Mouse (Mus musculus) lung, postnatal 0 days (tissue): ENCODE results near the gene AC124108.1. TPM values are rescaled to one million over a fixed set of nuclear protein-coding genes. Genes with fewer than 3 reads are reported as not detected.

Source experiments
- ATAC-seq: fragments of 200-750 bp; cut with Nextera tagmentation; 2 replicates; pipeline ENCODE4 v1.8.0; 2017; ENCODE audit warnings: moderate library complexity
- DNase-seq: peaks from one replicate; pipeline ENCODE4 v3.0.0-alpha.2; 2016; ENCODE audit warnings: low spot score
- H3K27ac ChIP-seq: fragments of 300-500 bp; sonication (generic); 2 replicates; pipeline ENCODE4 v1.5.1; 2014; ENCODE audit warnings: antibody characterized with exemption, mild to moderate bottlenecking, low read length, mixed read lengths
- H3K27me3 ChIP-seq: fragments of 300-500 bp; sonication (generic); replicated peaks from 2 replicates; pipeline ENCODE4 v1.6.1; 2014; ENCODE audit warnings: low read length, mixed read lengths; ENCODE audit not compliant: insufficient read depth
- H3K36me3 ChIP-seq: fragments of 300-500 bp; sonication (generic); 2 replicates; pipeline ENCODE4 v1.6.1; 2014; ENCODE audit warnings: low read length, mixed read lengths; ENCODE audit not compliant: insufficient read depth
- H3K4me1 ChIP-seq: fragments of 300-500 bp; sonication (generic); 2 replicates; pipeline ENCODE4 v1.6.1; 2014; ENCODE audit warnings: antibody characterized with exemption, low read depth, low read length, mixed read lengths; ENCODE audit not compliant: insufficient read depth
- H3K4me2 ChIP-seq: fragments of 300-500 bp; sonication (generic); replicated peaks from 2 replicates; pipeline ENCODE4 v1.6.1; 2014; ENCODE audit warnings: low read depth, mild to moderate bottlenecking, low read length, moderate library complexity, mixed read lengths
- H3K4me3 ChIP-seq: fragments of 300-500 bp; sonication (generic); 2 replicates; pipeline ENCODE4 v1.5.1; 2014; ENCODE audit warnings: low read depth, low read length
- H3K9ac ChIP-seq: fragments of 300-500 bp; sonication (generic); replicated peaks from 2 replicates; pipeline ENCODE4 v1.6.1; 2014; ENCODE audit warnings: low read depth, mild to moderate bottlenecking
- H3K9me3 ChIP-seq: fragments of 300-500 bp; sonication (generic); 2 replicates; pipeline ENCODE4 v1.6.1; 2016; ENCODE audit warnings: low read length, mixed read lengths
- CTCF ChIP-seq: IDR thresholded peaks from 2 replicates; pipeline ENCODE4 v1.5.1; 2016; ENCODE audit warnings: antibody characterized with exemption, mild to moderate bottlenecking
- EP300 ChIP-seq: IDR thresholded peaks from 2 replicates; pipeline ENCODE4 v1.6.1; 2016; ENCODE audit warnings: antibody characterized with exemption, mild to moderate bottlenecking, control low read depth
- WGBS: fragments of 180-500 bp; shearing (Covaris S2); extraction: QIAGEN DNeasy Blood & Tissue Kit; methylation state at CpG from one replicate; pipeline ENCODE4 v1.1.7; 2014; 5-methylcytosine and 5-hydroxymethylcytosine counted together
- microRNA counts: library from miRNA; unstranded; fragments of <30 nt; microRNA quantifications from one replicate; lab custom pipeline; 2015
- microRNA-seq: library from miRNA; unstranded; fragments of <30 nt; microRNA quantifications from one replicate; pipeline ENCODE4, GENCODE M21; 2016
- polyA plus RNA-seq: library from polyadenylated mRNA; unstranded; fragments of >200 nt; fragmentation: Nextera tagmentation; extraction: Ambion mirVana; gene quantifications from 2 replicates; pipeline ENCODE4 v1.2.1, GENCODE M21; 2015

The AC124108.1 gene
- polyA plus RNA-seq, 1 experiment from 2014 or later: not detected

DNA sequence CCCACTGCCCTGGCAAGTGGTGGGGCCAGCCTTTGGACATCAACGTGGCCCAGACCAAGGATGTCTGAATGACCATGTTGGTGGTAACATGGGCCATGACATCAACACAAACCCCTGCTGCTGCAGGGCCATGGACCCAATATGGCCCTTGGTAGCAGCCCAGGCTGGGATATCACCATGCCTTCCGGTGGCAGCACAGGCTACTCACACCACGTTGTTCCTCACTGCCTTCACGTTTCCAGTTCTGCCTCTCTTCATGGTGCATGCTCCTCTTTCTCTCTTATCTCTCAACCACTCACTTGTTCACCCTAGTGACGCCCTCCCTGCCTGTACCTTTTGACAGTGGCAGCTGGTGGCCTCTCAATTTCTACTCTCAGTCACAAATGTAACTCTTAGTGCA lies 53.8 kb downstream of the AC124108.1 start:
- DNase-seq (no peak), ATAC-seq (no peak)
- Histone ChIP-seq H3K27ac (no peak overlapping the region), H3K36me3 (no peaks in the 10 kb centered on the region), H3K9me3 (no peaks in the 10 kb centered on the region), H3K27me3 (no peaks in the 10 kb centered on the region), H3K4me1 (no peaks in the 10 kb centered on the region), H3K4me2 (no peak overlapping the region), H3K4me3 (no peak overlapping the region), H3K9ac (no peak overlapping the region)
- TF ChIP-seq EP300 (no peak), CTCF (no peak)
- WGBS: 60% methylated on average over 5 of the region's 5 CpGs

DNA sequence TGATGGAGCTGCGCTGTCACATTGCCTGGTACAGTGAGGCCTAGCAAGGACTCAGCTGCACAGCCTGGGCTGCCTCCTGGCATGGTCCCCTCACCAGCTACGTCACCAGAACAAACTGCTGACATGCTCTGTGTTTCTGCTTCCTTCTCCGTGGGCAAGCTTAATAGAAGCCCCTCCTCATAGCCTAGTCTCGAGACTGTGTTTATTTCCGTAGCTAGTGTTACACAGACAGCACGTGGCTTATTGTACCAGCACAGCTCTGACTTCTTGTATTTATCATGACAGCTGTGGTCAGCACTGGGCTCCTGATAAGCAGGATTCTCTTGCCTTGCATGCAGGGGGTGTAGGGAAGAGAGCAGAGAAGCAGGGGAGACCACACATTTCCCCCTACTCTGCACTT lies 54.9 kb downstream of the AC124108.1 start:
- H3K27me3 ChIP-seq: no peaks in the 10 kb centered on the region
- TF ChIP-seq CTCF: no peak
- no peak for TF ChIP-seq EP300
- no peak overlapping the region for H3K9ac ChIP-seq
- ATAC-seq: no peak
- no peaks in the 10 kb centered on the region for H3K9me3 ChIP-seq
- no peak overlapping the region for H3K27ac ChIP-seq
- no peak overlapping the region for H3K4me2 ChIP-seq
- H3K36me3 ChIP-seq: no peaks in the 10 kb centered on the region
- H3K4me3 ChIP-seq: no peak overlapping the region
- 40% methylated on average over 6 of the region's 6 CpGs for WGBS
- DNase-seq: no peak
- H3K4me1 ChIP-seq: no peaks in the 10 kb centered on the region

DNA sequence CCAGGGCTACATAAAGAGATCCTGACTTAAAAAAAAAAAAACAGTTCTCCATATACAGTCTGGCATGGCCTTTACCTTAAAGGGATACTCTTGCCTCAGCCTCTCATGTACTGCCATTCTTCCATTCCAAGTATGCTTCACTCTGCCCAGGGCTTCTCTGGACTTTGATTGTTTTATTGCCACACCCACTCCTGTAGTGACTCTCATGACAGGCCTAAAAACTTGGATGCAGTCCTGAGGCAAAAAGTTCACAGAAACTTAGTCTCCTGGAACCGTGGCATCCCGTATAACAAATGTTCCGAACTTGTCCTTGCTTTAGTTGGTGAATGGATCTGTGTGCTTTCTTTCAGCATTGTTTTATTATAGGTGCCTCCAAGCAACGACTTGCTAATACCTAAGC lies 55.4 kb downstream of the AC124108.1 start:
- H3K4me3 ChIP-seq: no peak overlapping the region
- H3K27me3 ChIP-seq: no peaks in the 10 kb centered on the region
- no peak overlapping the region for H3K9ac ChIP-seq
- no peak for TF ChIP-seq EP300
- TF ChIP-seq CTCF: no peak
- 83% methylated on average over 4 of the region's 4 CpGs for WGBS
- no peak for DNase-seq
- no peaks in the 10 kb centered on the region for H3K36me3 ChIP-seq
- ATAC-seq: no peak
- H3K9me3 ChIP-seq: no peaks in the 10 kb centered on the region
- H3K27ac ChIP-seq: no peak overlapping the region
- H3K4me1 ChIP-seq: no peaks in the 10 kb centered on the region
- H3K4me2 ChIP-seq: no peak overlapping the region

DNA sequence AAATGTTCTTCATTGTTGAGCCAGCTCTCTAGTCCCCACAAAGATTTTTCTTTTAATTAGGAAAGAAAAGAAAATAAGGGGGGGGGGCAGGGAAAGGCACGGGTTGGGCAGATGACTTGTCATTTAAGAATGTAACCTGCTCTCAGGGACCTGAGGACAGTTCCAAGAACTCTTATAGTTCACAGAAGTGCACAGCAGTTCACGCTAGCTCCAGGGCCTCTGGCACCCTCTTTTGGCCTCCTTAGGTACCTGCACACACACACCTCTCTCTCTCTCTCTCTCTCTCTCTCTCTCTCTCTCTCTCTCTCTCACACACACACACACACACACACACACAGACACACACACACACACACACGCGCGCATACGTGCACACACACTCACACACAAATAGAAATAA lies 63.2 kb downstream of the AC124108.1 start:
- H3K27me3 ChIP-seq: no peaks in the 10 kb centered on the region
- no peak overlapping the region for H3K4me3 ChIP-seq
- no peak overlapping the region for H3K4me2 ChIP-seq
- ATAC-seq (peak; percentile 62), DNase-seq (peak; percentile 50)
- H3K4me1 ChIP-seq: no peaks in the 10 kb centered on the region
- no peak overlapping the region for H3K27ac ChIP-seq
- TF ChIP-seq EP300: no peak
- peak; percentile 41 for TF ChIP-seq CTCF
- no peaks in the 10 kb centered on the region for H3K36me3 ChIP-seq
- 72% methylated on average over 6 of the region's 6 CpGs for WGBS
- no peak overlapping the region for H3K9ac ChIP-seq
- H3K9me3 ChIP-seq: no peaks in the 10 kb centered on the region

MicroRNAs encoded within 50 kb of the gene (microRNA counts, 519-probe panel; counts per million panel counts)
- 3,125 counts per million, percentile 16 among the panel's probes with 10 or more counts for microRNA mmu-miR-135b (lab: Ali Mortazavi, UCI)

Small RNA genes lying within 50 kb of the gene (microRNA-seq; reads per million reads assigned to microRNA genes)
- 752 reads per million, percentile 72 among the genes with 10 or more reads in this experiment for gene Mir135b

Other genes starting within 250 kb of the AC124108.1 start
- gene Slc45a3, start 228.5 kb upstream of the AC124108.1 start, polyA plus RNA-seq: 5.7 and 6.9 TPM in 2 replicates
- gene Elk4, start 183.8 kb upstream of the AC124108.1 start, polyA plus RNA-seq: 26.3 and 28.0 TPM in 2 replicates
- gene Mfsd4a, start 123.4 kb upstream of the AC124108.1 start, polyA plus RNA-seq: 7.5 and 8.4 TPM in 2 replicates
- 6.5 and 6.9 TPM in 2 replicates for gene Cdk18, start 51.8 kb upstream of the AC124108.1 start, polyA plus RNA-seq
- 0.79 TPM in 1 of 2 replicates, not detected in the other for gene Lemd1, start within 50 bp of the AC124108.1 start, polyA plus RNA-seq
- gene Gm10188, start 38.3 kb downstream of the AC124108.1 start, polyA plus RNA-seq: not detected in 2 replicates
- 4.1 and 4.4 TPM in 2 replicates for gene Klhdc8a, start 107.2 kb downstream of the AC124108.1 start, polyA plus RNA-seq
- 11.9 and 12.1 TPM in 2 replicates for gene Nuak2, start 124.7 kb downstream of the AC124108.1 start, polyA plus RNA-seq
- gene Tmcc2, start 199.8 kb downstream of the AC124108.1 start, polyA plus RNA-seq: 28.8 and 37.2 TPM in 2 replicates
- 12.2 and 14.4 TPM in 2 replicates for gene Dstyk, start 226.1 kb downstream of the AC124108.1 start, polyA plus RNA-seq